Mouse (Mus musculus) lung, postnatal 0 days (tissue): Measurements from ENCODE around the gene Tas2r144. TPM values are rescaled to one million over a fixed set of nuclear protein-coding genes. Genes with fewer than 3 reads are reported as not detected.
A peak's percentile ranks its signal among the peaks of the same experiment; 100 is the strongest.

ENCODE experiments used
- ATAC-seq: fragments of 200-750 bp; cut with Nextera tagmentation; 2 replicates; pipeline ENCODE4 v1.8.0; 2017; ENCODE audit warnings: moderate library complexity
- DNase-seq: peaks from one replicate; pipeline ENCODE4 v3.0.0-alpha.2; 2016; ENCODE audit warnings: low spot score
- H3K27ac ChIP-seq: fragments of 300-500 bp; sonication (generic); 2 replicates; pipeline ENCODE4 v1.5.1; 2014; ENCODE audit warnings: antibody characterized with exemption, mild to moderate bottlenecking, low read length, mixed read lengths
- H3K27me3 ChIP-seq: fragments of 300-500 bp; sonication (generic); replicated peaks from 2 replicates; pipeline ENCODE4 v1.6.1; 2014; ENCODE audit warnings: low read length, mixed read lengths; ENCODE audit not compliant: insufficient read depth
- H3K36me3 ChIP-seq: fragments of 300-500 bp; sonication (generic); 2 replicates; pipeline ENCODE4 v1.6.1; 2014; ENCODE audit warnings: low read length, mixed read lengths; ENCODE audit not compliant: insufficient read depth
- H3K4me1 ChIP-seq: fragments of 300-500 bp; sonication (generic); 2 replicates; pipeline ENCODE4 v1.6.1; 2014; ENCODE audit warnings: antibody characterized with exemption, low read depth, low read length, mixed read lengths; ENCODE audit not compliant: insufficient read depth
- H3K4me2 ChIP-seq: fragments of 300-500 bp; sonication (generic); replicated peaks from 2 replicates; pipeline ENCODE4 v1.6.1; 2014; ENCODE audit warnings: low read depth, mild to moderate bottlenecking, low read length, moderate library complexity, mixed read lengths
- H3K4me3 ChIP-seq: fragments of 300-500 bp; sonication (generic); 2 replicates; pipeline ENCODE4 v1.5.1; 2014; ENCODE audit warnings: low read depth, low read length
- H3K9ac ChIP-seq: fragments of 300-500 bp; sonication (generic); replicated peaks from 2 replicates; pipeline ENCODE4 v1.6.1; 2014; ENCODE audit warnings: low read depth, mild to moderate bottlenecking
- H3K9me3 ChIP-seq: fragments of 300-500 bp; sonication (generic); 2 replicates; pipeline ENCODE4 v1.6.1; 2016; ENCODE audit warnings: low read length, mixed read lengths
- CTCF ChIP-seq: IDR thresholded peaks from 2 replicates; pipeline ENCODE4 v1.5.1; 2016; ENCODE audit warnings: antibody characterized with exemption, mild to moderate bottlenecking
- EP300 ChIP-seq: IDR thresholded peaks from 2 replicates; pipeline ENCODE4 v1.6.1; 2016; ENCODE audit warnings: antibody characterized with exemption, mild to moderate bottlenecking, control low read depth
- WGBS: fragments of 180-500 bp; shearing (Covaris S2); extraction: QIAGEN DNeasy Blood & Tissue Kit; methylation state at CpG from one replicate; pipeline ENCODE4 v1.1.7; 2014; 5-methylcytosine and 5-hydroxymethylcytosine counted together
- polyA plus RNA-seq: library from polyadenylated mRNA; unstranded; fragments of >200 nt; fragmentation: Nextera tagmentation; extraction: Ambion mirVana; gene quantifications from 2 replicates; pipeline ENCODE4 v1.2.1, GENCODE M21; 2015

The Tas2r144 gene
- polyA plus RNA-seq, 1 experiment from 2014 or later = not detected

- Histone ChIP-seq H3K36me3 (no peaks in the 10 kb centered on the region), H3K4me2 (peak within 1 kb of the TSS; percentile 79), H3K4me1 (peaks cover 9% of the 10 kb centered on the region; the same call in 1 of the 2 replicates), H3K27ac (peak within 1 kb of the TSS; percentile 83), H3K4me3 (peak within 1 kb of the TSS; percentile 51), H3K9me3 (no peaks in the 10 kb centered on the region), H3K9ac (peak within 1 kb of the TSS; percentile 71), H3K27me3 (no peaks in the 10 kb centered on the region)
- DNase-seq = peak; percentile 98
- peak; percentile 100 for ATAC-seq
- 2% methylated on average over 28 of the region's 28 CpGs for WGBS
- TF ChIP-seq CTCF (no peak), EP300 (no peak)
These were observed 30.7 kb downstream of the Tas2r144 start, which contains the start of gene Gstk1 for GRCm38 (mm10) chr6:42245711-42246353. TSS of gene Gstk1 (plus strand) at chr6:42245935.

GRCm38 (mm10) chr6:42247173-42247572 is 32.0 kb downstream of the Tas2r144 start:
- DNase-seq = no peak
- ATAC-seq = no peak
- H3K27me3 ChIP-seq = no peaks in the 10 kb centered on the region
- peaks cover 11% of the 10 kb centered on the region; the same call in 1 of the 2 replicates for H3K4me1 ChIP-seq
- H3K4me2 ChIP-seq = 0 out of 2 replicates have a peak overlapping the region, but pooled peaks have one; percentile 3
- TF ChIP-seq CTCF (no peak), EP300 (no peak)
- no peaks in the 10 kb centered on the region for H3K36me3 ChIP-seq
- no peak overlapping the region for H3K9ac ChIP-seq
- WGBS = 17% methylated on average over 8 of the region's 8 CpGs
- no peak overlapping the region for H3K27ac ChIP-seq
- no peak overlapping the region for H3K4me3 ChIP-seq
- no peaks in the 10 kb centered on the region for H3K9me3 ChIP-seq

- Histone ChIP-seq H3K27me3 (no peaks in the 10 kb centered on the region), H3K4me1 (peaks cover 11% of the 10 kb centered on the region; the same call in 1 of the 2 replicates), H3K36me3 (no peaks in the 10 kb centered on the region), H3K9ac (no peak overlapping the region), H3K4me2 (no peak overlapping the region), H3K4me3 (no peak overlapping the region), H3K27ac (no peak overlapping the region), H3K9me3 (no peaks in the 10 kb centered on the region)
- no peak for DNase-seq
- no peak for TF ChIP-seq CTCF
- no peak for TF ChIP-seq EP300
- no peak for ATAC-seq
- WGBS = 81% methylated on average over 1 of the region's 1 CpGs
These were observed 32.9 kb downstream of the Tas2r144 start for GRCm38 (mm10) chr6:42247981-42248380.

- H3K4me1 ChIP-seq = peaks cover 6% of the 10 kb centered on the region; the same call in 1 of the 2 replicates
- no peaks in the 10 kb centered on the region for H3K36me3 ChIP-seq
- ATAC-seq (no peak), DNase-seq (no peak)
- no peak overlapping the region for H3K27ac ChIP-seq
- H3K27me3 ChIP-seq = no peaks in the 10 kb centered on the region
- WGBS = 85% methylated on average over 4 of the region's 4 CpGs
- H3K4me2 ChIP-seq = no peak overlapping the region
- no peak overlapping the region for H3K4me3 ChIP-seq
- no peaks in the 10 kb centered on the region for H3K9me3 ChIP-seq
- no peak for TF ChIP-seq CTCF
- TF ChIP-seq EP300 = no peak
- H3K9ac ChIP-seq = no peak overlapping the region
These were observed 36.7 kb downstream of the Tas2r144 start for GRCm38 (mm10) chr6:42251791-42252190.

- no peaks in the 10 kb centered on the region for H3K36me3 ChIP-seq
- ATAC-seq (no peak), DNase-seq (no peak)
- H3K4me3 ChIP-seq = no peak overlapping the region
- 87% methylated on average over 2 of the region's 2 CpGs for whole genome bisulfite sequencing
- no peaks in the 10 kb centered on the region for H3K9me3 ChIP-seq
- peaks cover 6% of the 10 kb centered on the region; the same call in 1 of the 2 replicates for H3K4me1 ChIP-seq
- H3K4me2 ChIP-seq = no peak overlapping the region
- no peak overlapping the region for H3K27ac ChIP-seq
- no peak for TF ChIP-seq CTCF
- TF ChIP-seq EP300 = no peak
- H3K27me3 ChIP-seq = no peaks in the 10 kb centered on the region
- no peak overlapping the region for H3K9ac ChIP-seq
These were observed 38.0 kb downstream of the Tas2r144 start for GRCm38 (mm10) chr6:42253103-42253502.

GRCm38 (mm10) chr6:42257303-42257863 is 42.3 kb downstream of the Tas2r144 start:
- ATAC-seq = no peak
- 8% methylated on average over 11 of the region's 11 CpGs for WGBS
- no peaks in the 10 kb centered on the region for H3K36me3 ChIP-seq

More at GRCm38 (mm10) chr6:42257303-42257863, 42.3 kb downstream of the Tas2r144 start:
- no peak overlapping the region for H3K4me3 ChIP-seq
- peak; percentile 70 for DNase-seq
- no peak overlapping the region for H3K9ac ChIP-seq
- H3K4me1 ChIP-seq = no peaks in the 10 kb centered on the region
- H3K4me2 ChIP-seq = no peak overlapping the region
- H3K27me3 ChIP-seq = no peaks in the 10 kb centered on the region
- peak overlapping the region; percentile 59; the same call in 1 of the 2 replicates for H3K27ac ChIP-seq
- H3K9me3 ChIP-seq = no peaks in the 10 kb centered on the region
- TF ChIP-seq CTCF (peak; percentile 83), EP300 (no peak)
